Mouse (Mus musculus) B cell, adult 2 months (primary cell): ENCODE data around the gene B4gat1.

Experiments
- DNase-seq, 2 experiments: peaks; one replicate each; pipeline ENCODE4 v3.0.0; 2022

B4gat1 gene

GRCm38 (mm10) chr19:5036577-5036976, 2.0 kb upstream of the B4gat1 start:
- DNase-seq: no peak

DNA sequence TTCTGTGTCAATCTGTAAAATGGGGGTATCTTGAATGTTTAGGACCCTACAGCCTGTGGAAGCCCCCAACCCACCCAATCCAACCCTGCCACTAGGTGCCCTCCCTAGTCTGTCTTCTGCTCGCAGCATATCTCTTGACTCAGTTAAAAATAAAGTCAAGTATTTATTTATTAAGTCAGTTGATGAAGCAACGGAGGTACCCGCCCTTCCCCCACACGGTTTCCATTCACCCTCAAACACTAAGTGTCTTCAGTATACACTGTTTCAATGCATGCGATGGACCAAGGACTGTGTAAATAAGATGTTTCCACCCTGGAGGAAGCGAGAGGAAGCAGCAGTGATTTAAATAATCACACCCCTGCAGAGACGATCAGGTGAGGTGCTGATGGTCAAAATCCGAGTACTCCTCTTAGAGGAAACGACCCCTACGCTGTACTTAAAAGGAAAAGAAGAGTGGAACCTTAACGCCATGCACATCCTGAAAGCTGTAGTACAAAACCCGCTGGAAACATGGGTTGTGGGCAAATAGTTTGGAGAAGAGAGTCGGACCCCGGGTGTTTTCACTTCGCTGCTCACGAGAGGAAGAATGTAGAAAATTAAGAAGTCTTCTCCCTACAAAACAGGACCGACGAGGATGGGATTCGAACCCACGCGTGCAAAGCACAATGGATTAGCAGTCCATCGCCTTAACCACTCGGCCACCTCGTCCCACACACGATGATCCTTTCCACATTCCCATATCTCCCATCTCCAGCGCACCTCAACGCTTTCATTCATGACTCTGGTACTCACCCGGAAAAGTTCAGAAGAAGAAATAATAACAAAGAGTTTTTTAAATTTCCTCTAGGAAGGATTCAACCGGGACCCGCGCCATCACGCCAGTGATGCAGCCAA, 701 bp upstream of the B4gat1 start:
- DNase-seq: peak; percentile 56 to 58

GRCm38 (mm10) chr19:5039301-5040114, 882 bp downstream of the B4gat1 start:
- DNase-seq: no peak

DNA sequence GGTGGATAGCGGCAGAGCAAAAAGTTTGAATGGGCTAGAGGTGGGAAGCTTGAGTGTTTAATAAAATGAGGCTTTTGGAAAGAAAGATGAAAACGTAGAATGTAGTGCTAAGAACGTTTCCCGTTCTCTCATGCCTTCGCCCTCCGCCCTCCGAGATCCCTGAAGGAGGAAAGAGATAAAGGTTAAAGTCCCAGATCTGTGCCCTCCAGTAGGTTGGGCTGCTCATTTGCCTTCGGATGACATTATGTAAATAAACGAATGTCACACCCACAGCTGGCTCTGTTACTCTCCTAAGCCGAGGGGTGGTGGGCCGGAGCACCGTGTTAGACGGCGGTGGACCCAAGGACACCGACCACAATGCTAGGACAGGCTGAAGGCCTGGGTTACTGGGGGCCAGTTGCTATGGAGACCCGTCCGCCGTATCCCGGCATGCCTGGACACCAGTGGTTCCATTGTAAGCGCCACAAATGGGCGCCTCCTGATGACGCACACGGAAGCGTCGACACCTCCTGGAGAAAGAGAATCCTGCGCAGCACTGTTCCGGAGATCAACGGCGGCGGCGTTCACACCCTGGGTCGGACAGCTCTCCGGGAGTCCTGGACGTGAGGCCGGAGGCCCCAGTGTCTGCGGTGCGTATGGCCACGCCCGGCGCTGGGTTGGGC, 2.4 kb downstream of the B4gat1 start, which contains the start of gene Brms1:
TSS of gene Brms1 (plus strand) at position 493 of the 662 bp plus-strand sequence.
- peak; percentile 91 to 92 for DNase-seq

DNA sequence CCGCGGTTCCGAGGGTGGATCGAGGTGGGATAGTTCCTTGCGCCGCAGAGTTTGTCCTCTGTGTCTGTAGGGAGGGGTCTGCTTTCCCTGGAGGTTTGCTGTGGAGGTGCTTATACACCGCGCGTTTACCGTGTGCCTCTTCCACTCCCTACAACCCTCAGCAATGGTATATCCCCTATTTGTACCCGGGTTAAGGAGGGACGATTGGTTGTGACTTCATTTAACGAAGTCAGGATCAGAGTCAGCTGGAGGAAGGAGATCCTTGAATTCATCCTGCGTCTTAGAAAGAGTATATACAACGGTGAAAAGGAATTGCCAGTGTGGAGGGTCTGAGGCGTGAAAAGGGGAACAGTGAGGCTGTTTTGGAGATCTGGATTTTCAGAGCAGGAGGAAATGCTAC, 3.0 kb downstream of the B4gat1 start:
- no peak for DNase-seq

DNA sequence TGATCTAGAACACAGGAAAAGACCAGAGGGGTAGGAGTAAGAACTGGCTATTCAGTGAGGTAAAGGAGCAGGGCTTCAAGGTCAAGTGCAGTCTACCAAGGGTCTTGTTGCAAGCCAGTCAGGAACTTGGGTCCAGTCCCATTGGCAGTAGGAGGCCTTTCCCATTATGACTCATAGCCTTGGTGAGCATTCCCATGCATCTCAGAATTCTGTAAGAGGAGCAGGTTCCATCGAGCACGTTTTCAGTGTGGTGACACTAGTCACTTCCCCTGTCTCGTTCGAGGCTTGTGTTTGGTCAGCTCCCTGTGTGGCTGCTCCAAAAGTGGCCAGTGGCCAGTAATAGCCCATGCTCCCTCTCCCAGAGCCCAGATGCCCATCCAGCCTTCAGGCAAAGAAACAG, 6.9 kb downstream of the B4gat1 start:
- DNase-seq: no peak

- no peak for DNase-seq
These were observed 9.8 kb downstream of the B4gat1 start for GRCm38 (mm10) chr19:5048138-5049056.

DNA sequence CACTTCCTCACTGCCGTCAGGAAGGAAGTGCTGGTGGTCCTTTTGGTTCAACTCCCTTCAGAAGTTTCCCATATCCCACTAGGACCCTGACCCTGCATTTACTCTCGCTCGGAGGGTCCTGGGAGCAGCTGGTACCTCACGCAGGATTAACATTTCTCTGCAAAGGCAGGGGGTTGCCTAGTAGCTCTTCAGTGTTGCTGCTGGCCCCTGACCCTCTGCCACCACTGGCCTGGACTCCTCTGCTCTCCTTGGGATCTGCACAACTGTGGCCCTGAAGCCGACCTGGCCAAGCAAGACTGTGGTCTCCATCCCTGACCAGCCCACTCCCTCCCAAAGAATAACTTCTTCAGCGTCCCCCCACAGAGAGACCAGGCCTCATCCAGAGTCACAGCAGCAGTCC, 10.7 kb downstream of the B4gat1 start:
- no peak for DNase-seq

GRCm38 (mm10) chr19:5050047-5050905, 11.7 kb downstream of the B4gat1 start, which contains the start of gene Rin1:
TSS of gene Rin1 (plus strand) at chr19:5050481.
- peak; percentile 53 to 59 for DNase-seq

DNA sequence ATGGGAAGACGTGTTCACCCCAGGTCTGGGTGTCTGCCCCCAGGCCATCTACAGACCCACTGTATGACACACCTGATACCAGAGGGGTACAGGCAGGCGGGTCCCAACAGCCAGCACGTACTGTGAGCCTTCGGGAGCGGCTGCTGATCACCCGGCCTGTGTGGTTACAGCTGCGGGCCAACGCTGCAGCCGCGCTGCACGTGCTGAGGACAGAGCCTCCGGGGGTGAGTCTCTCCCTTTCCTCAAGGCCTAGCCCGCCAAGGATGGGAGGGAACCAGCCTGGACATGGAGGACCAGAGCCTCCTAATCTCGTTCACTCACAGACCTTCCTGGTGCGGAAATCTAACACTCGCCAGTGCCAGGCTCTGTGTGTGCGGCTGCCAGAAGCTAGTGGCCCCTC, 12.4 kb downstream of the B4gat1 start:
- DNase-seq: no peak

DNA sequence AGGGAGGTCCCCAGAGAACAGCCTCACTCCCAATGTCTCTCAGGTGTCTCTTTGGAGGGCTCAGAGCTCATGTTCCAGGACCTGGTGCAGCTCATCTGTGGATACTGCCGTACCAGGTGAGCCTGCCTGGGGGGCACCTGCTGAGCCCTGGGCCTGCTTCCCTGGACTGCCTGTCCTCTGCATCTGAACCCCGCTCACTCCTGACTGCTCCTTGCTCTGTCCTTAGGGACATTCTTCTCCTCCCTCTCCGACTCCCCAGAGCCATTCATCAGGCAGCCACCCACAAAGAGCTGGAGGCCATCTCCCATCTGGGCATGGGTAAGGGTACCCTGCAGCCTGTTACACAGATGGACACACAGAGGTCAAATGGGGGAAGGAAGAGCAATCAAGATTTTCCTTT, 12.9 kb downstream of the B4gat1 start:
- no peak for DNase-seq

DNA sequence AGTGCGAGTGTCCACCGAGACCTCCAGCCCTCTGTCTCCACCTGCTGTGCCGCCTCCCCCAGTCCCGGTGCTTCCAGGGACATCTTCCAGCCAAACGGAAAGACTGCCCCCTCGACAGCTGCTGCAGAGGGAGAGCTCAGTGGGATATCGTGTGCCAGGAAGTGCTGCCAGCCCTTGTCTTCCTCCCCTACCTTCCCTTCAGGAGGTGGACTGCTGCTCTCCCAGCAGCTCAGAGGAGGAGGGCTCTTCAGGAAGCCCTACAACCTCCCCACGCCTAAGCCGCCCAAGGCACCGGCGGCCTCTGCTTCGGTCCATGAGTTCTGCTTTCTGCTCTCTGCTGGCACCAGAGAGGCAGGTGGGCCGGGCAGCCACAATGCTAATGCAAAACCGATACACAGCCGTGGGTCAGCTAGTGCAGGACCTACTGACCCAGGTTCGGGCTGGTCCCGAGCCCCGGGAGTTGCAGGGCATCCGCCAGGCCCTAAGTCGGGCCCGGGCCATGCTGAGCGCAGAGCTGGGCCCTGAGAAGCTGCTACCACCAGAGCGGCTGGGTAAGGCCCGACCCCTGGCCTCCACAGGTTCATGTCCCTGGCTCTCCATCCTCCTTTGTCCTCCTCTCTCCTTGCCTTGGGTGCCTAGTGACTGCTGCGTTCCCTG, 13.7 kb downstream of the B4gat1 start:
- no peak for DNase-seq

DNA sequence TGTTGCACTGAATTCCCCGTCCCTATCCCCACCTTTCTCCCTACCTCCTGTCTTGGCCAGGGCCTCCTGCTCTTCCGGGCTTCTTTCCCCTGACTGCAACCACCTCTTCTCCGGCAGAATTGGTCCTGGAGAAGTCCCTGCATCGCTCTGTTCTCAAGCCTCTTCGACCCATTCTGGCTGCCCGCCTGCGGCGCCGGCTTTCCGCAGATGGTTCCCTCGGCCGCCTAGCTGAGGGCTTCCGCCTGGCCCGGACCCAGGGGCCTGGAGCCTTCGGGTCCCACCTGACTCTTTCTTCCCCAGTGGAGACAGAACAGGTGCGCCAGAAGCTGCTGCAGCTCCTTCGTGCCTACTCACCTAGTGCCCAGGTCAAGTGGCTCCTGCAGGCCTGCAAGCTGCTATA, 14.2 kb downstream of the B4gat1 start:
- no peak for DNase-seq

GRCm38 (mm10) chr19:5053909-5054308, 15.3 kb downstream of the B4gat1 start:
- peak; percentile 78 for DNase-seq

- DNase-seq: peak; percentile 46 to 50
These were observed 17.6 kb downstream of the B4gat1 start for GRCm38 (mm10) chr19:5056251-5056650.

GRCm38 (mm10) chr19:5057876-5058775, 19.5 kb downstream of the B4gat1 start:
- no peak for DNase-seq

GRCm38 (mm10) chr19:5058801-5059771, 20.5 kb downstream of the B4gat1 start:
- no peak for DNase-seq
